8 mouse cellular contexts compared by ENCODE assay signal in the genomic region with DNA sequence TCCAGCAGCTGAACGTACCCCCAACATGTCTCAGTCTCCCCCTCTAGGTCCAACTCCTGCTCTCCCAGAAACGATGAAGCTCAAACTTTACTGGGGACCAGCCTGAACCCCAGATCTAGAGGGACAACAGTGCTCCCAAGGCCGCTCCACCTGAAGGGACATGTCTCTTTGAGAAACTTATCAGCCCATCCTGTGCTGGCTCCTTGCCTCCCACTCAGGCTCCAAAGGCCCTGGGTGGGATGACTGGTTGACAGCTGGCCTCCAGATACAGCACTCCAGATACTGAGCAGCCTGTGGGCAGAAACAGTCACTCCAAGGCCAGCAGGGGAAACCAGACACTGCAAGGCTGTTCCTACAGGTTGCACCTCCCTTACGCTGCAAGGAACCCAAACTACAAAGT. TPM values are rescaled to one million over a fixed set of nuclear protein-coding genes. Genes with fewer than 3 reads are reported as not detected.
DNase-seq lines count a peak whose midpoint lies in the region; ATAC-seq lines count a peak whose summit lies in the region.

No protein-coding gene starts in this region.

- H3K4me1 ChIP-seq in hindbrain, embryonic 12.5 days, result peaks cover 4% of the 10 kb centered on the region; the same call in 1 of the 2 replicates

- H3K36me3 ChIP-seq in hindbrain, embryonic 12.5 days, result no peaks in the 10 kb centered on the region
- no peaks in the 10 kb centered on the region for H3K36me3 ChIP-seq in macrophage (ENCODE audit: inconsistent target)

- WGBS in hindbrain, embryonic 12.5 days, result 30% methylated on average over 4 of the region's 4 CpGs
- WGBS in macrophage (ENCODE audit: missing documents), result 54% methylated on average over 4 of the region's 4 CpGs

- H3K4me2 ChIP-seq in hindbrain, embryonic 12.5 days (replicated peaks), result peak overlapping the region; percentile 75

- ATAC-seq in CD4-positive, CD25-positive, alpha-beta regulatory T cell, adult 4 months, result no peak
- peak; percentile 24; the same call in 1 of the 2 replicates for ATAC-seq in hindbrain, embryonic 12.5 days (ENCODE audit: low FRiP score)

- peak overlapping the region; percentile 55 for H3K4me3 ChIP-seq in hindbrain, embryonic 12.5 days
- peak overlapping the region; percentile 29 for H3K4me3 ChIP-seq in macrophage (ENCODE audit: inconsistent target)

- peak; percentile 2 for DNase-seq in CD4-positive, CD25-positive, alpha-beta regulatory T cell, adult 2 months (ENCODE audit: low read depth, low spot score)
- DNase-seq in ovary, adult 18-20 months (ENCODE audit: low spot score), result peak; percentile 6
- no peak for DNase-seq in ovary, postnatal 10 days (ENCODE audit: low spot score)
- no peak for DNase-seq in natural killer cell, adult 2 months (ENCODE audit: low spot score in 2 of 2)
- no peak for DNase-seq in thymus, postnatal 10 days (ENCODE audit: low spot score in 2 of 2)

- H3K79me2 ChIP-seq in macrophage (ENCODE audit: inconsistent target), result no peaks in the 10 kb centered on the region

- H3K9ac ChIP-seq in hindbrain, embryonic 12.5 days, result peak overlapping the region; percentile 72

- H3K27ac ChIP-seq in hindbrain, embryonic 12.5 days, result peak overlapping the region; percentile 86
- peak overlapping the region; percentile 28; the same call in 1 of the 2 replicates for H3K27ac ChIP-seq in macrophage

- H3K9me3 ChIP-seq in hindbrain, embryonic 12.5 days (replicated peaks), result no peaks in the 10 kb centered on the region

- H3K27me3 ChIP-seq in hindbrain, embryonic 12.5 days, result no peaks in the 10 kb centered on the region

RNA-seq across cellular contexts. Expression of a gene that starts 1.0 kb away (rescaled TPM):
- polyA plus RNA-seq in CD4-positive, CD25-positive, alpha-beta regulatory T cell, adult 4 months (2017; shearing (Covaris generic)), result under 1 TPM; 0.27 to 0.48 TPM
- 2.0 and 2.6 TPM in 2 replicates for polyA plus RNA-seq in hindbrain, embryonic 12.5 days (2016; fragmentation: Nextera tagmentation; extraction: Ambion mirVana)
- 1 to 10 TPM; 1.3 to 5.9 (median 2.2) TPM for total RNA-seq in macrophage (2018; cell fraction: chromatin; rRNA removed)
- total RNA-seq in macrophage (2018; cell fraction: cytosol; rRNA removed), result 1 to 10 TPM; 1.4 to 4.8 (median 1.9) TPM
- 1 to 10 TPM; 1.3 to 7.7 (median 2.7) TPM for total RNA-seq in macrophage (2018; cell fraction: nucleus; rRNA removed)
- 1.3 to 1.8 TPM (median 1.5 TPM) in 3 replicates for polyA plus RNA-seq in macrophage (2018)

RNA-seq across cellular contexts. Expression of a gene that starts 57.4 kb away (rescaled TPM):
- 1 to 10 TPM; 1.9 to 3.3 TPM for polyA plus RNA-seq in CD4-positive, CD25-positive, alpha-beta regulatory T cell, adult 4 months (2017; shearing (Covaris generic))
- polyA plus RNA-seq in hindbrain, embryonic 12.5 days (2016; fragmentation: Nextera tagmentation; extraction: Ambion mirVana), result 13.5 and 17.4 TPM in 2 replicates
- total RNA-seq in macrophage (2018; cell fraction: chromatin; rRNA removed), result 100 to 1,000 TPM in 10 of 26 experiments, 10 to 100 TPM in 16; 30.0 to 270 (median 67.0) TPM
- total RNA-seq in macrophage (2018; cell fraction: cytosol; rRNA removed), result 100 to 1,000 TPM in 2 of 26 experiments, 10 to 100 TPM in 24; 26.9 to 126 (median 60.3) TPM
- total RNA-seq in macrophage (2018; cell fraction: nucleus; rRNA removed), result 100 to 1,000 TPM in 13 of 26 experiments, 10 to 100 TPM in 13; 52.7 to 281 (median 101) TPM
- 23.6 to 68.1 TPM (median 25.9 TPM) in 3 replicates for polyA plus RNA-seq in macrophage (2018)

Comparison
In these comparisons a context has a peak if more than half of its experiments do, and no peak if none do; other contexts are left out.
1. DNase-seq: peak in CD4-positive, CD25-positive, alpha-beta regulatory T cell, adult 2 months (single experiment) and ovary, adult 18-20 months (single experiment); none in ovary, postnatal 10 days (single experiment), natural killer cell, adult 2 months (0 of 2) and thymus, postnatal 10 days (0 of 2).